13 mouse cellular contexts compared by ENCODE assay signal in the genomic region with DNA sequence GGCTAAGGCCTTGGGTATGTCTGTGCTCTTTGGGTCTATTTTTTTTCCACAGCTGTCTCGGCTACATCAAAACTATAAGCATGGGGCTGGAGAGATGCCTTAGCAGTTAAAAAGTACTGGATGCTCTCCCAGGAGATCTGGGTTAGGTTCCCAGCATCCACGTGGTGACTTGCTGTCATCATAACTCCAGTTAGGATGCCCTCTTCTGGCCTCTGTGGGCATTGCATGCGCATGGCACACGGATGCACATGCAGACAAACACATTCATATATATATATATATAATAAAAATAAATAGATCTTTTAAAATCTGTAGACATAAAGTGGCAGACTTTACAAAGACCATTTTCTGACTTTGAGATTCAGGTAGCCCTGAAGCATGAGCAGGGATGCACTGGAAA.
DNase-seq lines count a peak whose midpoint lies in the region; ATAC-seq and TF ChIP-seq lines count a peak whose summit lies in the region.
"Had no signal": no experiment of that assay in that cellular context is flagged by ENCODE, and none has a peak within 500 bp of the region (broad histone marks: within the 10 kb centered on the region; RNA-seq: fewer than 3 reads in every experiment).

No protein-coding gene starts in this region.

- no peak for ATAC-seq in forebrain, postnatal 0 days
- no peak for ATAC-seq in forebrain, embryonic 13.5 days
- no peak for ATAC-seq in liver, postnatal 0 days
- no peak for ATAC-seq in hindbrain, postnatal 0 days

- no peak overlapping the region for H3K27ac ChIP-seq in forebrain, postnatal 0 days (ENCODE audit: low read depth, low read length)
- H3K27ac ChIP-seq in forebrain, embryonic 13.5 days: no peak overlapping the region
- no peak overlapping the region for H3K27ac ChIP-seq in liver, postnatal 0 days (ENCODE audit: low read depth)
- no peak overlapping the region for H3K27ac ChIP-seq in ES-Bruce4 (ENCODE audit: insufficient read depth, low read length)
- no peak overlapping the region for H3K27ac ChIP-seq in hindbrain, postnatal 0 days
- H3K27ac ChIP-seq: heart, embryonic 13.5 days; liver, embryonic 15.5 days; neural tube, embryonic 15.5 days had no signal

- H3K4me3 ChIP-seq in forebrain, postnatal 0 days (ENCODE audit: low read depth, low read length): no peak overlapping the region
- no peak overlapping the region for H3K4me3 ChIP-seq in forebrain, embryonic 13.5 days
- H3K4me3 ChIP-seq in liver, postnatal 0 days (ENCODE audit: low read depth, low read length): no peak overlapping the region
- no peak overlapping the region for H3K4me3 ChIP-seq in ES-Bruce4 (ENCODE audit: low read depth, low read length)
- no peak overlapping the region for H3K4me3 ChIP-seq in hindbrain, postnatal 0 days (ENCODE audit: low read length)
- H3K4me3 ChIP-seq: heart, embryonic 13.5 days; liver, embryonic 15.5 days; neural tube, embryonic 15.5 days had no signal

- H3K9ac ChIP-seq in forebrain, postnatal 0 days: no peak overlapping the region
- H3K9ac ChIP-seq in forebrain, embryonic 13.5 days: no peak overlapping the region
- H3K9ac ChIP-seq in liver, postnatal 0 days (replicated peaks): no peak overlapping the region
- H3K9ac ChIP-seq in ES-Bruce4 (ENCODE audit: low read depth, poor library complexity, severe bottlenecking): no peak overlapping the region
- H3K9ac ChIP-seq in hindbrain, postnatal 0 days (replicated peaks; ENCODE audit: low read length): no peak overlapping the region
- H3K9ac ChIP-seq: heart, embryonic 13.5 days; liver, embryonic 15.5 days; neural tube, embryonic 15.5 days had no signal

- TF ChIP-seq CTCF in forebrain, postnatal 0 days (IDR thresholded peaks at IDR 0.05; ENCODE audit: low read depth): peak; percentile 29; the same call in 1 of the 2 replicates
- TF ChIP-seq CTCF in liver, postnatal 0 days (IDR thresholded peaks at IDR 0.05; ENCODE audit: low read depth): peak; percentile 23
- peak; percentile 68 for TF ChIP-seq CTCF in ES-Bruce4 (IDR thresholded peaks at IDR 0.05; ENCODE audit: low read depth, low read length)
- TF ChIP-seq CTCF in hindbrain, postnatal 0 days (IDR thresholded peaks at IDR 0.05; ENCODE audit: low read depth): peak; percentile 50

- no peak for TF ChIP-seq POLR2A in ES-Bruce4 (IDR thresholded peaks at IDR 0.05; ENCODE audit: insufficient read depth, low read length)

- no peak for TF ChIP-seq EP300 in liver, postnatal 0 days (IDR thresholded peaks at IDR 0.05; ENCODE audit: low read depth)
- TF ChIP-seq EP300 in ES-Bruce4 (IDR thresholded peaks at IDR 0.05; ENCODE audit: insufficient read depth, low read depth, low read length): no peak

- DNase-seq in forebrain, postnatal 0 days: no peak
- no peak for DNase-seq in liver, postnatal 0 days
- DNase-seq in liver: no peak
- DNase-seq in hindbrain, postnatal 0 days (ENCODE audit: low spot score): peak; percentile 30
- no peak for DNase-seq in embryo, embryonic 11 days
- no peak for DNase-seq in adrenal gland, postnatal 14 days
- DNase-seq: kidney, adult 9 months; midbrain, embryonic 14.5 days had no signal

- H3K4me2 ChIP-seq in forebrain, postnatal 0 days (ENCODE audit: low read depth): no peak overlapping the region
- no peak overlapping the region for H3K4me2 ChIP-seq in forebrain, embryonic 13.5 days
- H3K4me2 ChIP-seq in liver, postnatal 0 days (ENCODE audit: low read depth, low read length): no peak overlapping the region
- no peak overlapping the region for H3K4me2 ChIP-seq in hindbrain, postnatal 0 days (ENCODE audit: low read depth, low read length)
- H3K4me2 ChIP-seq: heart, embryonic 13.5 days; liver, embryonic 15.5 days; neural tube, embryonic 15.5 days had no signal

- WGBS in forebrain, postnatal 0 days: 71% methylated on average over 4 of the region's 4 CpGs
- 75% methylated on average over 4 of the region's 4 CpGs for WGBS in forebrain, embryonic 13.5 days
- 70% methylated on average over 4 of the region's 4 CpGs for WGBS in liver, postnatal 0 days (ENCODE audit: insufficient replicate concordance)
- WGBS in hindbrain, postnatal 0 days: 69% methylated on average over 4 of the region's 4 CpGs

- H3K4me1 ChIP-seq in forebrain, postnatal 0 days (ENCODE audit: insufficient read depth): no peaks in the 10 kb centered on the region
- H3K4me1 ChIP-seq in forebrain, embryonic 13.5 days: peaks cover 17% of the 10 kb centered on the region; the same call in 1 of the 2 replicates
- H3K4me1 ChIP-seq in liver, postnatal 0 days (ENCODE audit: insufficient read depth): no peaks in the 10 kb centered on the region
- no peaks in the 10 kb centered on the region for H3K4me1 ChIP-seq in ES-Bruce4 (ENCODE audit: control insufficient read depth, insufficient read depth, low read length)
- no peaks in the 10 kb centered on the region for H3K4me1 ChIP-seq in hindbrain, postnatal 0 days (ENCODE audit: insufficient read depth, low read length)
- H3K4me1 ChIP-seq: heart, embryonic 13.5 days; liver, embryonic 15.5 days; neural tube, embryonic 15.5 days had no signal

- no peaks in the 10 kb centered on the region for H3K9me3 ChIP-seq in forebrain, postnatal 0 days (ENCODE audit: low read length)
- no peaks in the 10 kb centered on the region for H3K9me3 ChIP-seq in forebrain, embryonic 13.5 days (replicated peaks)
- H3K9me3 ChIP-seq in liver, postnatal 0 days (ENCODE audit: low read length): no peaks in the 10 kb centered on the region
- H3K9me3 ChIP-seq in ES-Bruce4 (replicated peaks; ENCODE audit: control insufficient read depth, insufficient read depth, low read length, poor library complexity, severe bottlenecking): no peaks in the 10 kb centered on the region
- H3K9me3 ChIP-seq in hindbrain, postnatal 0 days (ENCODE audit: low read length): no peaks in the 10 kb centered on the region
- H3K9me3 ChIP-seq: heart, embryonic 13.5 days; liver, embryonic 15.5 days; neural tube, embryonic 15.5 days had no signal

- no peaks in the 10 kb centered on the region for H3K36me3 ChIP-seq in forebrain, postnatal 0 days (ENCODE audit: insufficient read depth)
- H3K36me3 ChIP-seq in forebrain, embryonic 13.5 days (ENCODE audit: poor library complexity, severe bottlenecking): peaks cover 16% of the 10 kb centered on the region
- no peaks in the 10 kb centered on the region for H3K36me3 ChIP-seq in liver, postnatal 0 days (replicated peaks; ENCODE audit: insufficient read depth, low read length)
- H3K36me3 ChIP-seq in ES-Bruce4 (ENCODE audit: control insufficient read depth, insufficient read depth, low read length, poor library complexity, severe bottlenecking): no peaks in the 10 kb centered on the region
- H3K36me3 ChIP-seq in hindbrain, postnatal 0 days (ENCODE audit: insufficient read depth, low read length): peaks cover 7% of the 10 kb centered on the region; the same call in 1 of the 2 replicates
- H3K36me3 ChIP-seq: heart, embryonic 13.5 days; liver, embryonic 15.5 days had no signal

- no peaks in the 10 kb centered on the region for H3K27me3 ChIP-seq in forebrain, postnatal 0 days (ENCODE audit: insufficient read depth, low read length)
- no peaks in the 10 kb centered on the region for H3K27me3 ChIP-seq in forebrain, embryonic 13.5 days
- H3K27me3 ChIP-seq in liver, postnatal 0 days (ENCODE audit: insufficient read depth, low read length): no peaks in the 10 kb centered on the region
- H3K27me3 ChIP-seq in ES-Bruce4 (ENCODE audit: control insufficient read depth, insufficient read depth, low read length, poor library complexity, severe bottlenecking): no peaks in the 10 kb centered on the region
- H3K27me3 ChIP-seq in hindbrain, postnatal 0 days (ENCODE audit: insufficient read depth, low read length): no peaks in the 10 kb centered on the region
- H3K27me3 ChIP-seq: heart, embryonic 13.5 days; liver, embryonic 15.5 days; neural tube, embryonic 15.5 days had no signal
